Mouse (Mus musculus): Measurements from ENCODE around the gene Doc2a.

GRCm38 (mm10) chr7:126802134-126802889, 44.9 kb upstream of the Doc2a start:
- TF ChIP-seq POLR2A (IDR thresholded peaks at IDR 0.05; ENCODE audit: borderline replicate concordance, extremely low read depth, low read depth, low read length) (no peak), CTCF (IDR thresholded peaks at IDR 0.05; ENCODE audit: insufficient read depth, low read length) (no peak)

All from lung, adult 2 months (tissue).